Mouse (Mus musculus) liver, embryonic 14.5 days (tissue): ENCODE data around the gene Carmil2. TPM values are rescaled to one million over a fixed set of nuclear protein-coding genes. Genes with fewer than 3 reads are reported as not detected.

Source experiments
- ATAC-seq: fragments of 200-750 bp; cut with Nextera tagmentation; 2 replicates; pipeline ENCODE4 v1.8.0; 2017; ENCODE audit warnings: moderate number of reproducible peaks, mild to moderate bottlenecking, moderate library complexity; ENCODE audit not compliant: insufficient read depth
- DNase-seq, 3 experiments: peaks; one replicate each; pipeline ENCODE4 v3.0.0-alpha.2; 2012 to 2013; ENCODE audit warnings: low read depth in 3 of 3, low spot score in 3 of 3
- H3K27ac ChIP-seq: fragments of 300-500 bp; sonication (generic); 2 replicates; pipeline ENCODE4 v1.5.1; 2014; ENCODE audit warnings: moderate library complexity, mild to moderate bottlenecking, control low read depth, inconsistent platforms
- H3K27me3 ChIP-seq: fragments of 300-500 bp; sonication (generic); 2 replicates; pipeline ENCODE4 v1.6.1; 2014; ENCODE audit warnings: mild to moderate bottlenecking, low read length, moderate library complexity; ENCODE audit not compliant: control insufficient read depth, insufficient read depth
- H3K36me3 ChIP-seq: fragments of 300-500 bp; sonication (generic); replicated peaks from 2 replicates; pipeline ENCODE4 v1.6.1; 2014; ENCODE audit warnings: low read depth; ENCODE audit not compliant: control insufficient read depth, insufficient read depth
- H3K4me1 ChIP-seq, 2 experiments: fragments of 200-500 bp in 1 of 2; fragments of 300-500 bp in 1 of 2; sonication (generic) in 1 of 2; replicated peaks; 2 replicates each; pipeline ENCODE4 v1.6.1; 2012 to 2014; ENCODE audit warnings: antibody characterized with exemption in 1 of 2, inconsistent platforms in 1 of 2, low read length in 1 of 2; ENCODE audit not compliant: control insufficient read depth in 2 of 2, insufficient read depth in 2 of 2
- H3K4me2 ChIP-seq: fragments of 300-500 bp; sonication (generic); 2 replicates; pipeline ENCODE4 v1.6.1; 2014; ENCODE audit warnings: low read depth, mild to moderate bottlenecking, control low read depth, moderate library complexity
- H3K4me3 ChIP-seq, 2 experiments: fragments of 200-500 bp in 1 of 2; fragments of 300-500 bp in 1 of 2; sonication (generic) in 1 of 2; 2 replicates each; pipeline ENCODE4 v1.5.1; 2012 to 2014; ENCODE audit warnings: low read depth in 2 of 2, low read length in 2 of 2, mild to moderate bottlenecking in 2 of 2, control low read depth in 1 of 2, inconsistent platforms in 1 of 2, moderate library complexity in 1 of 2; ENCODE audit not compliant: insufficient read depth in 1 of 2
- H3K9ac ChIP-seq: fragments of 300-500 bp; sonication (generic); replicated peaks from 2 replicates; pipeline ENCODE4 v1.6.1; 2014; ENCODE audit warnings: mild to moderate bottlenecking, control low read depth, moderate library complexity
- H3K9me3 ChIP-seq: fragments of 300-500 bp; sonication (generic); 2 replicates; pipeline ENCODE4 v1.6.1; 2016; ENCODE audit warnings: low read length, mixed read lengths; ENCODE audit not compliant: control insufficient read depth
- CTCF ChIP-seq: IDR thresholded peaks from 2 replicates; pipeline ENCODE4 v1.5.1; 2016; ENCODE audit warnings: antibody characterized with exemption, low read depth, control low read depth
- EP300 ChIP-seq: IDR thresholded peaks from 2 replicates; pipeline ENCODE4 v1.6.1; 2016; ENCODE audit warnings: antibody characterized with exemption, low read depth
- WGBS: fragments of 180-500 bp; shearing (Covaris S2); extraction: QIAGEN DNeasy Blood & Tissue Kit; methylation state at CpG from one replicate; pipeline ENCODE4 v1.1.7; 2014; ENCODE audit not compliant: insufficient replicate concordance; 5-methylcytosine and 5-hydroxymethylcytosine counted together
- polyA plus RNA-seq, 2 experiments: library from polyadenylated mRNA; depleted of rRNA in 1 of 2; stranded (reverse) in 1 of 2; unstranded in 1 of 2; fragments of >200 nt; fragmentation: Nextera tagmentation in 1 of 2; extraction: Ambion mirVana in 1 of 2; gene quantifications; 2 replicates each; pipeline versions ENCODE4 v1.2.1 to v1.2.3; 2012 to 2014

Gene Carmil2
- 1.3 and 1.4 TPM in 2 replicates for polyA plus RNA-seq (2012; rRNA removed)
- polyA plus RNA-seq (2014; fragmentation: Nextera tagmentation; extraction: Ambion mirVana) = 0.24 and 0.33 TPM in 2 replicates

DNA sequence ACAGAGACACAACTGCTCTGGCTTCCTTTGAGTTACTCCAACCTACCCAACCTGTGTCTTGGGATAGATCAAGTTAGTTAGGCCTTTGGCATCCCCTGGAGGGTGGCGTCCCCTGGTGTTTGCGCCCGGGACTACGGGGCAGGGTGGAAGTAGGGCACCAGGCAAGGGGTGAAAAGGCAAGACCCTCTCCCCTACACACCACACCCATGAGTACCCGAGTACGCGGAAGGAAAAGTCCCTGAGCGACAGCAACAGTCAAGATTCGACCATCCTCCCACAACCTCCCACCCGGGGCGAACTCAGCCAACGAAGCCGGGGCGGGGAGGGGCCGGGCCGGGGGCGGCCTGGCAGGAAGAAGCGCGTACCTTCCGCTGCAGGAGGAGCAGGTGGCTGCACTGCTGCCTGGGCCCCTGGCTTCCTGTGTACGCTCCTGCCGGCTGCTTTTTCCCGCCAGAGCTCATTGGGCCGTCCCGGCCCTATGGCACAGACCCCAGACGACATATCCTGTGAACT is at the start of gene Carmil2:
Gene Carmil2 (plus strand): TSS at position 479 of the 513 bp plus-strand sequence.
- H3K4me3 ChIP-seq = no peak within 1 kb of the TSS
- peaks cover 30% of the 10 kb centered on the region for H3K36me3 ChIP-seq
- no peak within 1 kb of the TSS for H3K9ac ChIP-seq
- peak; percentile 31; the same call in 1 of the 2 replicates for ATAC-seq
- H3K4me2 ChIP-seq = peak within 1 kb of the TSS; percentile 38; the same call in 1 of the 2 replicates
- H3K4me1 ChIP-seq = no peaks in the 10 kb centered on the region
- no peak for DNase-seq
- no peak within 1 kb of the TSS for H3K27ac ChIP-seq
- WGBS = 4% methylated on average over 25 of the region's 26 CpGs
- TF ChIP-seq EP300 (no peak), CTCF (peak; percentile 85)
- H3K27me3 ChIP-seq = no peaks in the 10 kb centered on the region
- no peaks in the 10 kb centered on the region for H3K9me3 ChIP-seq

DNA sequence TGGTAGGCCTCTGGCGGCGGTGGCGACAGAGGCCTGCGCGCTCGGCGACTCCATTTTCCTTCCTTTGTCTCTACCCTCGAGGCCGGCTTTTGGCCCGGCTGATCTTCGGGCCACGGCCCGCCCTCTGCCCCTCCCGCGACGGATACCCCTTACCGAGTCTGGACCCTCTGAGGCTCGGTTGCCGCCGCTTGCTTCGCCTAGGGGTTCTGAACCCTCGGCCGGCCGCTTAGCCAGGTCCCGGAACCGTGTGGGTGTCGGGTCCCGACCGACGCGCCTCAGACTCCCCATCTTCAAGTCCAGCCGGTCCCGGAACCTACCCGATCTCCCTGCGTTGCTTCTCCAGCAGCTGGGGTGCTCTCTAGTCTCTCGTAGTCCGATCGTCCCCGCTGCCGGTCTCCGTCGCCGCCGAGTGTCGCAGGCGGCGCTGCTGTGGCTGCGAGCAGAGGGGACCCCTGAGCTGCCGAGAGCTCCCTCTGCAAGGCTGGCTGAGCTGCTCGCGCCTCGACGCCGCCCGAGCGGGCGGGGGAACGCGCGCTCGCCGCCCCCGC is 49.0 kb upstream of the Carmil2 start, which contains the start of gene Agrp:
Gene Agrp (minus strand): TSS at position 431 of the 548 bp plus-strand sequence.
- ATAC-seq (peak; percentile 26; the same call in 1 of the 2 replicates), DNase-seq (no peak)
- H3K4me1 ChIP-seq = peaks cover 21 to 22% of the 10 kb centered on the region in 2 experiments
- H3K27me3 ChIP-seq = no peaks in the 10 kb centered on the region
- peak within 1 kb of the TSS; percentile 99 for H3K4me2 ChIP-seq
- H3K36me3 ChIP-seq = peaks cover 9% of the 10 kb centered on the region; the same call in 1 of the 2 replicates
- WGBS = under 1% methylated on average over 56 of the region's 63 CpGs
- TF ChIP-seq EP300 = no peak
- peak; percentile 21; the same call in 1 of the 2 replicates for TF ChIP-seq CTCF
- H3K4me3 ChIP-seq = peak within 1 kb of the TSS; percentile 79 to 100
- no peaks in the 10 kb centered on the region for H3K9me3 ChIP-seq
- peak within 1 kb of the TSS; percentile 100 for H3K9ac ChIP-seq
- peak within 1 kb of the TSS; percentile 99 for H3K27ac ChIP-seq

DNA sequence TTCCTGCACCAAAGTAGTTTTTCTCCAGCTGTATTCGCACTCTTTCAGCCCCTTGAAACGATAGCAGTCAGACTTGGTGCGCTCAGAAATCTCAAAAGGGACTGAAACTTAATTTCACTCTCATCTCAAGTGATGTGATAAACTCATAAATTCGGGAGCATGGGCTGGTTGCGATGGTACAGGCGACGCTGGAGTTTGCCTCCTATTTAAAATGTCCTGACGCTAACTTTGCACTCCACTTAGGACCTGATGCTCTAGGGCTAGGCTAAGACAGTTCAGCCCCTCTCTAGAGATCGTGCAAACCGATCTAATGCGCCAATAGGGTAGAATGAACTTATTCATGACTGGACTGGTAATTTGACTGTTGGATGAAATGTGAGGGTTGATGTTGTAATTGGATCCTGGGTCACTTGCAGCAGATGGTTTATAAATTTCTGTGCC is 48.5 kb upstream of the Carmil2 start:
- DNase-seq (peak in 1 of 3 experiments; percentile 47), ATAC-seq (no peak)
- H3K9ac ChIP-seq = peak overlapping the region; percentile 100
- H3K27ac ChIP-seq = peak overlapping the region; percentile 99
- H3K4me3 ChIP-seq = peak overlapping the region; percentile 79 to 100
- H3K4me1 ChIP-seq = peaks cover 21 to 22% of the 10 kb centered on the region in 2 experiments
- TF ChIP-seq CTCF = no peak
- TF ChIP-seq EP300 = no peak
- under 1% methylated on average over 11 of the region's 11 CpGs for WGBS
- H3K9me3 ChIP-seq = no peaks in the 10 kb centered on the region
- no peaks in the 10 kb centered on the region for H3K27me3 ChIP-seq
- H3K36me3 ChIP-seq = peaks cover 9% of the 10 kb centered on the region; the same call in 1 of the 2 replicates
- H3K4me2 ChIP-seq = peak overlapping the region; percentile 99

DNA sequence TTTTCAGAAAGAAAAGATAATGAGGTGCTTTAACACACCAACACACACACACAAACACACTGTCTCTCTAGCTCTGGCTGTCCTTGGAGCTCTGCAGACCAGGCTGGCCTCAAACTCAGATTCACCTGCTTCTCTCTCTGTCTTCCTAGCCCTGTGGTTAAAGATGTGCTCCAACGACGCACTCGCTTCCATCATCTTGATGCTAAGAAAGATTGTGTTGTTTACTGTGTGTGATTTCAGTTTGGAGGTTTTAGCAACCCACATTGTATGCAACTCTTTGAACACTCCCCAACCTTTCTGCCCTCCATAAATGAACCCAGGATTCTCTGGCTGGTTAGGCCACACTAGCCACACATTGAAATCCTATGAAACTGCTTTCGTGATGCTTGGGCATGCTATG is 47.6 kb upstream of the Carmil2 start:
- TF ChIP-seq EP300 = no peak
- no peak for TF ChIP-seq CTCF
- Histone ChIP-seq H3K4me2 (peak overlapping the region; percentile 99), H3K36me3 (peaks cover 9% of the 10 kb centered on the region; the same call in 1 of the 2 replicates), H3K4me3 (peak overlapping the region; percentile 79 to 100), H3K9me3 (no peaks in the 10 kb centered on the region), H3K9ac (peak overlapping the region; percentile 100), H3K4me1 (peaks cover 21 to 22% of the 10 kb centered on the region in 2 experiments), H3K27ac (no peak overlapping the region), H3K27me3 (no peaks in the 10 kb centered on the region)
- 67% methylated on average over 4 of the region's 4 CpGs for WGBS
- ATAC-seq (no peak), DNase-seq (no peak)

DNA sequence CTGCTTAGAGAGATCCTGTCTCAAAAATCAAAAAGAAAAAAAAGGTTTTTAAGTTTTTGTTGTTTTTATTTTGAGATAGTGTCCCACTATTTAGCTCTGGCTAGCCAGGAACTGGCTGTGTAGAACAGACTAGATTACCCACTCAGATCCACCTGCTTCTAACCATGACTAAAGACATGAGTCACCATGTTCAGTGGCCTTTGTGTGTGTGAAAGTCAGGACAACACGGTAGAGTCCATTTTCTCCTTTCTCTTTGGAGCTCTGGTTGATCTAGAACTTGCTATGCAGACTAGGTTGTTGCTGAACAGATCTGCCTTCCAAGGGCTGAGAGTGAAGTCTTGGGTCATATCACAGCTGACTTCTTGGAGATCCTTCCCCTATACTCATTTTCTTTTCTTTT is 46.2 kb upstream of the Carmil2 start:
- Histone ChIP-seq H3K4me2 (no peak overlapping the region), H3K9me3 (no peaks in the 10 kb centered on the region), H3K27me3 (no peaks in the 10 kb centered on the region), H3K4me3 (no peak overlapping the region), H3K36me3 (peaks cover 19% of the 10 kb centered on the region), H3K27ac (no peak overlapping the region), H3K9ac (no peak overlapping the region), H3K4me1 (peaks cover 21 to 22% of the 10 kb centered on the region in 2 experiments)
- no peak for TF ChIP-seq CTCF
- TF ChIP-seq EP300 = no peak
- no peak for ATAC-seq
- WGBS = 45% methylated on average over 1 of the region's 1 CpGs
- DNase-seq = no peak
